Mouse (Mus musculus): ENCODE measurements around the gene Rpia.

- TF ChIP-seq CTCF (conservative IDR thresholded peaks at IDR 0.05; ENCODE audit: low read length): peak; percentile 95
- no peak for TF ChIP-seq NANOG (IDR thresholded peaks at IDR 0.05; ENCODE audit: borderline replicate concordance, low read length)
- no peak for TF ChIP-seq POU5F1 (IDR thresholded peaks at IDR 0.05; ENCODE audit: borderline replicate concordance, low read length)
These were observed 23.3 kb downstream of the Rpia start for GRCm38 (mm10) chr6:70768769-70769168.
